In the genomic region with DNA sequence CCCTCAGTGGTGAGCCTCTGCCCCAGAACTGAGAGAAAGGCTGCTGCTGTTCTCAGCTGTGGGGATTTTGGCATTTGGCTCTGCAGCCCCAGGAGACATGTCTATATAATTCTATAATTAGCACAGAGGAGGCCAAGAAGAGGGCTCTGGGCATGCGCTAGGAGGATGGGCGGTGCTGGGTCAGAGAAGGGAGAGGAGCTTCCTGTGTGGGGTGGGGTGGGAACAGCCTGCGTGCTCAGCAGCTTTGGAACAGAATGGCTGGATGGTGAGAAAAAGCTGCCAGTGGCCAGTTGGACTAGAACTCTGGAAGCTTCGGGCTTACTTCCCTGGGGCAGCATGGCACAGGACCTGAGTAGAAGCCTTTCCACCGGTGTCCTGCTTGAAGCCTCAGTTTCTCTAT, we compare ENCODE assay signal across 9 mouse cellular contexts. TPM values are rescaled to one million over a fixed set of nuclear protein-coding genes. Genes with fewer than 3 reads are reported as not detected.
DNase-seq lines count a peak whose midpoint lies in the region; ATAC-seq lines count a peak whose summit lies in the region.
"Had no signal": no experiment of that assay in that cellular context is flagged by ENCODE, and none has a peak within 500 bp of the region (broad histone marks: within the 10 kb centered on the region; RNA-seq: fewer than 3 reads in every experiment).

No protein-coding gene starts in this region.

- H3K4me3 ChIP-seq in hindbrain, embryonic 16.5 days (ENCODE audit: low read length) = no peak overlapping the region
- no peak overlapping the region for H3K4me3 ChIP-seq in hindbrain, embryonic 12.5 days
- H3K4me3 ChIP-seq in kidney, embryonic 16.5 days (ENCODE audit: low read length) = no peak overlapping the region
- H3K4me3 ChIP-seq in macrophage (ENCODE audit: inconsistent target) = no peak overlapping the region
- no peak overlapping the region for H3K4me3 ChIP-seq in forebrain, embryonic 14.5 days (ENCODE audit: low read depth, low read length)
- H3K4me3 ChIP-seq: midbrain, embryonic 12.5 days had no signal

- no peak overlapping the region for H3K4me2 ChIP-seq in hindbrain, embryonic 16.5 days (ENCODE audit: low read length)
- H3K4me2 ChIP-seq in hindbrain, embryonic 12.5 days (replicated peaks) = no peak overlapping the region
- no peak overlapping the region; the same call in 1 of the 2 replicates for H3K4me2 ChIP-seq in kidney, embryonic 16.5 days (replicated peaks; ENCODE audit: low read depth, low read length)
- no peak overlapping the region for H3K4me2 ChIP-seq in forebrain, embryonic 14.5 days (ENCODE audit: low read length)
- H3K4me2 ChIP-seq: midbrain, embryonic 12.5 days had no signal

- 49% methylated on average over 5 of the region's 5 CpGs for WGBS in hindbrain, embryonic 16.5 days
- 56% methylated on average over 5 of the region's 5 CpGs for WGBS in hindbrain, embryonic 12.5 days
- WGBS in kidney, embryonic 16.5 days = 53% methylated on average over 5 of the region's 5 CpGs
- WGBS in macrophage (ENCODE audit: missing documents) = 37% methylated on average over 5 of the region's 5 CpGs
- 83% methylated on average over 5 of the region's 5 CpGs for WGBS in forebrain, embryonic 14.5 days

- H3K36me3 ChIP-seq in hindbrain, embryonic 16.5 days (ENCODE audit: control insufficient read depth, insufficient read depth, low read length) = no peaks in the 10 kb centered on the region
- no peaks in the 10 kb centered on the region for H3K36me3 ChIP-seq in hindbrain, embryonic 12.5 days
- no peaks in the 10 kb centered on the region for H3K36me3 ChIP-seq in kidney, embryonic 16.5 days (ENCODE audit: insufficient read depth, low read length)
- no peaks in the 10 kb centered on the region for H3K36me3 ChIP-seq in macrophage (ENCODE audit: inconsistent target)
- H3K36me3 ChIP-seq in forebrain, embryonic 14.5 days (ENCODE audit: control insufficient read depth, insufficient read depth, low read length) = no peaks in the 10 kb centered on the region
- H3K36me3 ChIP-seq: midbrain, embryonic 12.5 days had no signal

- no peaks in the 10 kb centered on the region; the same call in 1 of the 2 replicates for H3K4me1 ChIP-seq in hindbrain, embryonic 16.5 days (ENCODE audit: control insufficient read depth, insufficient read depth, low read depth, low read length)
- H3K4me1 ChIP-seq in hindbrain, embryonic 12.5 days = peaks cover 15% of the 10 kb centered on the region
- peaks cover 23% of the 10 kb centered on the region for H3K4me1 ChIP-seq in kidney, embryonic 16.5 days (ENCODE audit: insufficient read depth, low read length)
- no peaks in the 10 kb centered on the region for H3K4me1 ChIP-seq in forebrain, embryonic 14.5 days (ENCODE audit: control insufficient read depth, insufficient read depth, low read length)

- no peaks in the 10 kb centered on the region for H3K9me3 ChIP-seq in hindbrain, embryonic 16.5 days (ENCODE audit: control insufficient read depth, low read length)
- H3K9me3 ChIP-seq in hindbrain, embryonic 12.5 days (replicated peaks) = no peaks in the 10 kb centered on the region
- H3K9me3 ChIP-seq in kidney, embryonic 16.5 days (ENCODE audit: low read length) = no peaks in the 10 kb centered on the region
- H3K9me3 ChIP-seq in forebrain, embryonic 14.5 days (replicated peaks; ENCODE audit: control insufficient read depth, low read length) = no peaks in the 10 kb centered on the region
- H3K9me3 ChIP-seq: midbrain, embryonic 12.5 days had no signal

- H3K9ac ChIP-seq in hindbrain, embryonic 16.5 days (ENCODE audit: low read depth, low read length) = no peak overlapping the region
- no peak overlapping the region for H3K9ac ChIP-seq in hindbrain, embryonic 12.5 days
- peak overlapping the region; percentile 39 for H3K9ac ChIP-seq in kidney, embryonic 16.5 days (replicated peaks; ENCODE audit: low read length)
- H3K9ac ChIP-seq in forebrain, embryonic 14.5 days (ENCODE audit: low read length) = no peak overlapping the region
- H3K9ac ChIP-seq: midbrain, embryonic 12.5 days had no signal

- H3K79me2 ChIP-seq in macrophage (ENCODE audit: inconsistent target) = no peaks in the 10 kb centered on the region

- H3K27ac ChIP-seq in hindbrain, embryonic 16.5 days (ENCODE audit: low read depth, low read length) = no peak overlapping the region
- no peak overlapping the region for H3K27ac ChIP-seq in hindbrain, embryonic 12.5 days
- peak overlapping the region; percentile 70 for H3K27ac ChIP-seq in kidney, embryonic 16.5 days (ENCODE audit: low read length)
- peak overlapping the region; percentile 77 for H3K27ac ChIP-seq in macrophage
- H3K27ac ChIP-seq in forebrain, embryonic 14.5 days (ENCODE audit: low read depth, low read length) = no peak overlapping the region
- H3K27ac ChIP-seq: midbrain, embryonic 12.5 days had no signal

- no peaks in the 10 kb centered on the region for H3K27me3 ChIP-seq in hindbrain, embryonic 16.5 days (replicated peaks; ENCODE audit: control insufficient read depth, insufficient read depth, low read length)
- H3K27me3 ChIP-seq in hindbrain, embryonic 12.5 days = no peaks in the 10 kb centered on the region
- H3K27me3 ChIP-seq in kidney, embryonic 16.5 days (ENCODE audit: insufficient read depth, low read length) = no peaks in the 10 kb centered on the region
- H3K27me3 ChIP-seq in forebrain, embryonic 14.5 days (replicated peaks; ENCODE audit: control insufficient read depth, insufficient read depth, low read length) = no peaks in the 10 kb centered on the region
- H3K27me3 ChIP-seq: midbrain, embryonic 12.5 days had no signal

- ATAC-seq in hindbrain, embryonic 16.5 days = peak; percentile 48; the same call in 1 of the 2 replicates
- no peak for ATAC-seq in hindbrain, embryonic 12.5 days (ENCODE audit: low FRiP score)
- ATAC-seq in kidney, embryonic 16.5 days (ENCODE audit: low FRiP score, low TSS enrichment) = peak; percentile 88
- ATAC-seq in forebrain, embryonic 14.5 days = no peak

- DNase-seq in adrenal gland, adult (ENCODE audit: inconsistent age in 2 of 2, low spot score in 1 of 2) = peak; percentile 67 to 80
- DNase-seq in heart, adult 8-10 months (ENCODE audit: low spot score) = peak; percentile 92
- peak; percentile 37 to 44 for DNase-seq in thymus, adult 18-20 months
- no peak for DNase-seq in forebrain, embryonic 14.5 days (ENCODE audit: low spot score)

RNA-seq across cellular contexts. Expression of gene Klc1, which starts 12.6 kb away (rescaled TPM):
- 630 and 654 TPM in 2 replicates for polyA plus RNA-seq in hindbrain, embryonic 16.5 days (2015; fragmentation: Nextera tagmentation; extraction: Ambion mirVana)
- polyA plus RNA-seq in hindbrain, embryonic 12.5 days (2016; fragmentation: Nextera tagmentation; extraction: Ambion mirVana) = 430 and 446 TPM in 2 replicates
- 10 to 100 TPM; 73.6 to 90.4 (median 83.5) TPM for total RNA-seq in heart, adult 8-10 months (2022)
- polyA plus RNA-seq in kidney, embryonic 16.5 days (2015; fragmentation: Nextera tagmentation; extraction: Ambion mirVana) = 98.5 and 101 TPM in 2 replicates
- 100 to 1,000 TPM; 209 to 782 (median 387) TPM for total RNA-seq in macrophage (2018; cell fraction: chromatin; rRNA removed)
- total RNA-seq in macrophage (2018; cell fraction: cytosol; rRNA removed) = 10 to 100 TPM; 52.3 to 86.8 (median 72.7) TPM
- 100 to 1,000 TPM in 25 of 26 experiments, 10 to 100 TPM in 1; 84.1 to 254 (median 153) TPM for total RNA-seq in macrophage (2018; cell fraction: nucleus; rRNA removed)
- 70.3 to 119 TPM (median 70.6 TPM) in 3 replicates for polyA plus RNA-seq in macrophage (2018)
- polyA plus RNA-seq in forebrain, embryonic 14.5 days (2014; fragmentation: Nextera tagmentation; extraction: Ambion mirVana) = 391 and 464 TPM in 2 replicates

RNA-seq across cellular contexts. Expression of gene Apopt1, which starts 33.0 kb away (rescaled TPM):
- polyA plus RNA-seq in hindbrain, embryonic 16.5 days (2015; fragmentation: Nextera tagmentation; extraction: Ambion mirVana) = 52.9 and 54.7 TPM in 2 replicates
- polyA plus RNA-seq in hindbrain, embryonic 12.5 days (2016; fragmentation: Nextera tagmentation; extraction: Ambion mirVana) = 49.9 and 54.0 TPM in 2 replicates
- total RNA-seq in heart, adult 8-10 months (2022) = 10 to 100 TPM; 33.7 to 37.7 (median 35.0) TPM
- 54.8 TPM in 2 replicates for polyA plus RNA-seq in kidney, embryonic 16.5 days (2015; fragmentation: Nextera tagmentation; extraction: Ambion mirVana)
- total RNA-seq in macrophage (2018; cell fraction: chromatin; rRNA removed) = 10 to 100 TPM in 19 of 26 experiments, 1 to 10 TPM in 7; 5.3 to 34.1 (median 17.7) TPM
- total RNA-seq in macrophage (2018; cell fraction: cytosol; rRNA removed) = 10 to 100 TPM; 20.9 to 34.0 (median 27.7) TPM
- total RNA-seq in macrophage (2018; cell fraction: nucleus; rRNA removed) = 10 to 100 TPM in 14 of 26 experiments, 1 to 10 TPM in 12; 4.4 to 26.4 (median 12.6) TPM
- polyA plus RNA-seq in macrophage (2018) = 25.8 to 45.9 TPM (median 27.0 TPM) in 3 replicates
- 47.1 and 50.8 TPM in 2 replicates for polyA plus RNA-seq in forebrain, embryonic 14.5 days (2014; fragmentation: Nextera tagmentation; extraction: Ambion mirVana)

RNA-seq across cellular contexts. Expression of gene Bag5, which starts 33.0 kb away (rescaled TPM):
- polyA plus RNA-seq in hindbrain, embryonic 16.5 days (2015; fragmentation: Nextera tagmentation; extraction: Ambion mirVana) = 65.3 and 65.7 TPM in 2 replicates
- polyA plus RNA-seq in hindbrain, embryonic 12.5 days (2016; fragmentation: Nextera tagmentation; extraction: Ambion mirVana) = 60.4 and 62.3 TPM in 2 replicates
- total RNA-seq in heart, adult 8-10 months (2022) = 10 to 100 TPM; 18.9 to 20.1 (median 19.6) TPM
- polyA plus RNA-seq in kidney, embryonic 16.5 days (2015; fragmentation: Nextera tagmentation; extraction: Ambion mirVana) = 52.0 and 59.5 TPM in 2 replicates
- total RNA-seq in macrophage (2018; cell fraction: chromatin; rRNA removed) = 10 to 100 TPM in 5 of 26 experiments, 1 to 10 TPM in 21; 1.9 to 11.0 (median 6.1) TPM
- total RNA-seq in macrophage (2018; cell fraction: cytosol; rRNA removed) = 10 to 100 TPM; 10.4 to 21.8 (median 16.3) TPM
- 10 to 100 TPM in 16 of 26 experiments, 1 to 10 TPM in 10; 6.3 to 21.7 (median 11.4) TPM for total RNA-seq in macrophage (2018; cell fraction: nucleus; rRNA removed)
- polyA plus RNA-seq in macrophage (2018) = 17.0 to 24.0 TPM (median 23.4 TPM) in 3 replicates
- polyA plus RNA-seq in forebrain, embryonic 14.5 days (2014; fragmentation: Nextera tagmentation; extraction: Ambion mirVana) = 60.4 and 65.8 TPM in 2 replicates

Comparison
In these comparisons a context has a peak if more than half of its experiments do, and no peak if none do; other contexts are left out.
1. ATAC-seq: peak in hindbrain, embryonic 16.5 days (single experiment) and kidney, embryonic 16.5 days (single experiment); none in hindbrain, embryonic 12.5 days (single experiment) and forebrain, embryonic 14.5 days (single experiment).
2. H3K27ac ChIP-seq: peak in kidney, embryonic 16.5 days (single experiment) and macrophage (single experiment); none in hindbrain, embryonic 16.5 days (single experiment), hindbrain, embryonic 12.5 days (single experiment) and forebrain, embryonic 14.5 days (single experiment).